Mouse (Mus musculus): ENCODE data around the gene Pstk. TPM values are rescaled to one million over a fixed set of nuclear protein-coding genes. Genes with fewer than 3 reads are reported as not detected.
A peak's percentile ranks its signal among the peaks of the same experiment; 100 is the strongest.
"Not testable (repeated sequence)": the region's sequence is repeated elsewhere in the genome, so short reads cannot be mapped to it uniquely, and the experiment has no call there.

Pstk gene
- polyA plus RNA-seq, 1 experiment from 2014 or later: 49.0 TPM

GRCm38 (mm10) chr7:131364131-131364530, 6.8 kb upstream of the Pstk start:
- no peak overlapping the region for H3K9ac ChIP-seq
- no peak for ATAC-seq (ENCODE audit: low FRiP score, low read depth)
- H3K36me3 ChIP-seq: 0 out of 2 replicates have a peak, but pooled peaks cover 2% of the 10 kb centered on the region
- no peak overlapping the region for H3K4me3 ChIP-seq
- H3K27ac ChIP-seq (replicated peaks): no peak overlapping the region
- H3K9me3 ChIP-seq: no peaks in the 10 kb centered on the region
- peaks cover 17% of the 10 kb centered on the region for H3K4me1 ChIP-seq (replicated peaks)
- WGBS: 97% methylated on average over 8 of the region's 8 CpGs
- H3K27me3 ChIP-seq: no peaks in the 10 kb centered on the region
- H3K4me2 ChIP-seq: no peak overlapping the region

- Histone ChIP-seq H3K27ac (replicated peaks) (peak overlapping the region; percentile 93), H3K27me3 (no peaks in the 10 kb centered on the region), H3K9ac (peak overlapping the region; percentile 96), H3K9me3 (no peaks in the 10 kb centered on the region), H3K4me2 (peak overlapping the region; percentile 83), H3K4me3 (peak overlapping the region; percentile 89), H3K4me1 (replicated peaks) (peaks cover 9% of the 10 kb centered on the region), H3K36me3 (no peaks in the 10 kb centered on the region)
- no peak; the same call in 1 of the 2 replicates for ATAC-seq (ENCODE audit: low FRiP score, low read depth)
- 8% methylated on average over 9 of the region's 9 CpGs for WGBS
These were observed 524 bp downstream of the Pstk start for GRCm38 (mm10) chr7:131371470-131371860.

- Histone ChIP-seq H3K4me3 (peak overlapping the region; percentile 89), H3K27ac (replicated peaks) (no peak overlapping the region), H3K9me3 (no peaks in the 10 kb centered on the region), H3K36me3 (no peaks in the 10 kb centered on the region), H3K27me3 (no peaks in the 10 kb centered on the region), H3K9ac (peak overlapping the region; percentile 96), H3K4me2 (peak overlapping the region; percentile 83), H3K4me1 (replicated peaks) (peaks cover 9% of the 10 kb centered on the region)
- ATAC-seq (ENCODE audit: low FRiP score, low read depth): no peak
- 72% methylated on average over 9 of the region's 9 CpGs for WGBS
These were observed 1.1 kb downstream of the Pstk start for GRCm38 (mm10) chr7:131371880-131372651.

- WGBS: 86% methylated on average over 6 of the region's 7 CpGs
- not testable (repeated sequence) for H3K27me3 ChIP-seq; H3K9ac ChIP-seq; H3K4me3 ChIP-seq; H3K27ac ChIP-seq (replicated peaks); H3K4me2 ChIP-seq; ATAC-seq (ENCODE audit: low FRiP score, low read depth); H3K9me3 ChIP-seq; H3K4me1 ChIP-seq (replicated peaks)
- H3K36me3 ChIP-seq: peaks cover 17% of the 10 kb centered on the region
These were observed 20.8 kb downstream of the Pstk start for GRCm38 (mm10) chr7:131391761-131392160.

- H3K27me3 ChIP-seq: no peaks in the 10 kb centered on the region
- peak overlapping the region; percentile 95 for H3K9ac ChIP-seq
- H3K27ac ChIP-seq (replicated peaks): peak overlapping the region; percentile 82
- WGBS: 6% methylated on average over 16 of the region's 16 CpGs
- H3K4me1 ChIP-seq (replicated peaks): peaks cover 36% of the 10 kb centered on the region
- peak overlapping the region; percentile 99 for H3K4me3 ChIP-seq
- 0 out of 2 replicates have a peak, but pooled peaks have one; percentile 9 for ATAC-seq (ENCODE audit: low FRiP score, low read depth)
- H3K9me3 ChIP-seq: no peaks in the 10 kb centered on the region
- H3K36me3 ChIP-seq: no peaks in the 10 kb centered on the region
- peak overlapping the region; percentile 77 for H3K4me2 ChIP-seq
These were observed 38.5 kb downstream of the Pstk start for GRCm38 (mm10) chr7:131409321-131409987.

GRCm38 (mm10) chr7:131409988-131410385, 39.0 kb downstream of the Pstk start:
- peak; percentile 77 for ATAC-seq (ENCODE audit: low FRiP score, low read depth)
- H3K9me3 ChIP-seq: no peaks in the 10 kb centered on the region
- peak overlapping the region; percentile 77 for H3K4me2 ChIP-seq
- H3K27ac ChIP-seq (replicated peaks): peak overlapping the region; percentile 82
- peaks cover 36% of the 10 kb centered on the region for H3K4me1 ChIP-seq (replicated peaks)
- H3K36me3 ChIP-seq: no peaks in the 10 kb centered on the region
- H3K4me3 ChIP-seq: peak overlapping the region; percentile 99
- no peaks in the 10 kb centered on the region for H3K27me3 ChIP-seq
- H3K9ac ChIP-seq: peak overlapping the region; percentile 95
- WGBS: under 1% methylated on average over 38 of the region's 38 CpGs

- Histone ChIP-seq H3K9ac (peak within 1 kb of the TSS; percentile 95), H3K36me3 (no peaks in the 10 kb centered on the region), H3K4me1 (replicated peaks) (peaks cover 36% of the 10 kb centered on the region), H3K9me3 (no peaks in the 10 kb centered on the region), H3K4me2 (peak within 1 kb of the TSS; percentile 77), H3K4me3 (peak within 1 kb of the TSS; percentile 99), H3K27me3 (no peaks in the 10 kb centered on the region), H3K27ac (replicated peaks) (peak within 1 kb of the TSS; percentile 82)
- ATAC-seq (ENCODE audit: low FRiP score, low read depth): peak; percentile 98
- WGBS: under 1% methylated on average over 42 of the region's 42 CpGs
These were observed 39.6 kb downstream of the Pstk start, which contains the start of the genes Ikzf5 and Acadsb for GRCm38 (mm10) chr7:131410416-131411058. TSS of gene Ikzf5 (minus strand) at chr7:131410521. TSS of gene Acadsb (plus strand) at chr7:131410601.

GRCm38 (mm10) chr7:131411221-131411940, 40.4 kb downstream of the Pstk start:
- peaks cover 36% of the 10 kb centered on the region for H3K4me1 ChIP-seq (replicated peaks)
- WGBS: 59% methylated on average over 10 of the region's 10 CpGs
- peak overlapping the region; percentile 77 for H3K4me2 ChIP-seq
- H3K9ac ChIP-seq: peak overlapping the region; percentile 95
- H3K4me3 ChIP-seq: peak overlapping the region; percentile 99
- no peaks in the 10 kb centered on the region for H3K27me3 ChIP-seq
- no peak overlapping the region; the same call in 1 of the 2 replicates for H3K27ac ChIP-seq (replicated peaks)
- no peaks in the 10 kb centered on the region for H3K36me3 ChIP-seq
- no peaks in the 10 kb centered on the region for H3K9me3 ChIP-seq
- ATAC-seq (ENCODE audit: low FRiP score, low read depth): no peak

- H3K27ac ChIP-seq (replicated peaks): no peak overlapping the region
- no peaks in the 10 kb centered on the region for H3K9me3 ChIP-seq
- H3K9ac ChIP-seq: no peak overlapping the region
- peak overlapping the region; percentile 99 for H3K4me3 ChIP-seq
- ATAC-seq (ENCODE audit: low FRiP score, low read depth): no peak
- no peaks in the 10 kb centered on the region for H3K36me3 ChIP-seq
- H3K27me3 ChIP-seq: no peaks in the 10 kb centered on the region
- WGBS: 72% methylated on average over 2 of the region's 2 CpGs
- H3K4me1 ChIP-seq (replicated peaks): peaks cover 36% of the 10 kb centered on the region
- H3K4me2 ChIP-seq: peak overlapping the region; percentile 77
These were observed 41.0 kb downstream of the Pstk start for GRCm38 (mm10) chr7:131411941-131412270.

GRCm38 (mm10) chr7:131416742-131417141, 45.8 kb downstream of the Pstk start:
- H3K27ac ChIP-seq (replicated peaks); H3K36me3 ChIP-seq; H3K4me3 ChIP-seq; H3K9me3 ChIP-seq; H3K4me2 ChIP-seq; H3K4me1 ChIP-seq (replicated peaks); H3K27me3 ChIP-seq; H3K9ac ChIP-seq; ATAC-seq (ENCODE audit: low FRiP score, low read depth): not testable (repeated sequence)

GRCm38 (mm10) chr7:131417605-131418004, 46.7 kb downstream of the Pstk start:
- H3K4me2 ChIP-seq: no peak overlapping the region
- H3K9ac ChIP-seq: no peak overlapping the region
- no peak overlapping the region for H3K4me3 ChIP-seq
- no peaks in the 10 kb centered on the region for H3K9me3 ChIP-seq
- H3K36me3 ChIP-seq: no peaks in the 10 kb centered on the region
- no peaks in the 10 kb centered on the region for H3K27me3 ChIP-seq
- H3K27ac ChIP-seq (replicated peaks): no peak overlapping the region
- no peak for ATAC-seq (ENCODE audit: low FRiP score, low read depth)
- H3K4me1 ChIP-seq (replicated peaks): peaks cover under 1% of the 10 kb centered on the region; the same call in 1 of the 2 replicates
